Mouse (Mus musculus) spleen, postnatal 14 days (tissue): ENCODE measurements around the gene Arntl.
A peak's percentile ranks its signal among the peaks of the same experiment; 100 is the strongest.

Experiments
- DNase-seq, 2 experiments: peaks; one replicate each; pipeline ENCODE4 v3.0.0; 2021 to 2022; ENCODE audit warnings: low spot score in 2 of 2

Arntl gene

DNA sequence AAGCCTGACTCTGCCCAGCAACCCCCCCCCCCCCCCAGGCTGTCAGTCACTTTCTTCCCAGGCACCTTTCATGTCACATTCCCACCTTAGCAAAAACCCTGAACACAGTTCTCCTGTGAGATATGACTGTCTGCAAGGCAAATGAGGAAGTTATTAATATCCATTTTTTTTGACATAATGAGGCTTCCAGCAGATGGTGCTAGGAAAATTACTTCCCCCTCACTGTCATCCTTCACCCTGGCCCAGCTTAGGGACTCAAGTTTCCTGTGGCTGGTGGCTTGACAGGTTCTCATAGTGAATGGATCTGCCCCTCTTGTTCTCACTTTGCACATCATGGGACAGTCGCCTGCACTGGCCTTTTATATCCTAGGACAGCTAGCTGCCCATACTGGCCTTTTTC lies 81.9 kb downstream of the Arntl start:
- no peak for DNase-seq

DNA sequence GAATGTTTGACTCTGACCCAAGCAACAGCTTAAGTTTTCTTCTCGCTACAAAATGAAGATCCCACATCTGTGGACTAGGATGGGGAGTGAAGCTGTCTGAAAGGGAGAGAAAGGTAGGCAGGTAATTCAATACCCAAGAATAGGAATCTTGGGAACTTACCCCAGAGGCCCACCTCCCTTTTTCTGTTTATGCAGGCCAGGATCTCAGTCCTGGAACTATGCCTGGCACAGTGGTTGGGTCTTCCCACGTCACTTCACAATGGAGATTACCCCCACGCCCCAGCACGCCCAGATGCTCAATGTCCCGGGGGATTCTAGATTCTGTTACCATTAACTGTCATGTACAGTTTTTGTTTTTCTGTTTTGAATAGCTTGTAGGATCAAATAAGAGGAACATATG lies 84.5 kb downstream of the Arntl start:
- no peak for DNase-seq

DNA sequence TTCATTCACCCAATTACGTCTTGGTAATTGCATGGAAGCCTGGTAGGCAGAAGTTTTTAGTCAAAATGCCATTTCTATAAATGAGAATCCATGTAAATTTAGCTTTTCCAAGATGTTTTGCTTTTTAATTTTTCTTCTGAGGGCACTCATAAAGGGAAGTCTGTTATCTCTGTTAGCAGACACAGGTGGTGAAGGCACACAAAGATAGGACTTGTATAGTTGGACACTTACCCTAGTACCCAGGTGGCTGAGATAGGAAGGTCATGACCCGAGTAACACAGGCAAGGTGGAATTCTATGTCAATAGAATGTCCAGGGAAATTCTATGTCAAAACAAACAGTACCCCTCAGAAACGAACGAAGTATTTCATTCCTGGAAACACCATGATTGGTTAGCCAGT lies 84.9 kb downstream of the Arntl start:
- no peak for DNase-seq

DNA sequence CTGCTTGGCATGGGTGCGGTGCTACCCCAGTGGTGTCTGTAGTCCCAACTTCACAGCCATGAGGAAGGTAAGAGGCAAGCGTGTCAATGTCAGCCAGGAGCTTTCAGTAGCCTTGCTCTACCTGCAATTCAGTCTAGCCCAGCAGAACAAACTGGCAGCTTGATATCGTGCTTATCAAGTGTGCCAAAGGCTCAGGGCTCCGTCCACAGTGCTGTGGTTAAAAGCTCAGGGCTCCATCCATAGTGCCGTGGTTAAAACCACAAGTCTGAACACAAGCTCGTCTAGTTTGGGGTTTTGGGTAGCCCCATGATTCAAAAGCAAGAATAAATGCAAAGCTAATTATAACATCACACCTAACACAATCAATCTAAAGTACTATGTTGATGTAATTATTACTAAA lies 87.3 kb downstream of the Arntl start:
- no peak for DNase-seq

DNA sequence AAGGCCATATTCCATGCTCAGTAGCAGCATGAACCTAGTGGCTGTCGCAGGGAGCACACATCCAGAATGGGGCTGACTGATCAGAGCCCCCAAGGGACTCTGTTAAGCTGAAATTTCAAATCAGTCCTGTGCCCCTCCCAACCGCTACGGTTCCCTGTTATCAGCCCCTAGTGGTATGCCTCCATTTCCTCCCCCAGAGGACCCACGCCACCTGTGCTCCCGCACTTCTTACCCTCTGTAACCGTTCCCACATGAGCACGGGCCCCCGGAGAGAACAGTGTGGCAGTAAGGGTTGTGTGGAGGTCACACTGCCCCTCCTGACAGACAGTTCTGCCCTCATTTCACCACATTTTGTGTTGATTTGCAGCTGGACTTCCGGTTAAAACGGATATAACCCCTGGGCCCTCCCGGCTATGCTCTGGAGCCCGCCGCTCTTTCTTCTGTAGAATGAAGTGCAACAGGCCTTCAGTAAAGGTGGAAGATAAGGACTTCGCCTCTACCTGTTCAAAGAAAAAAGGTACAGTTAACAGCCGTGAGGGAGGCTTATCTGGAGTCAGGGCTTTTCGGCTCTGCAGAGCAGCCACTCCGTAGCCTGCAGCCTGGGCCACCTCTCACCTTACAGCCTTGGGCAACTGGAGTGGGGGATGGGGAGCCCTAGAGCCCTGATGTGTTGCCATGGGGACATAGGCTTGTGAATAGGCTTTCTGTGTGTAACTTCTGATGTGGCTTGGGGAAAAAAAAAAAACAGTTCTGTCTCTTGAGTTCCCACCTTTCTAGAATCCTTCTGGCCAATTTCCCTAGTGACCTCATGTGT lies 88.0 kb downstream of the Arntl start:
- DNase-seq: no peak

DNA sequence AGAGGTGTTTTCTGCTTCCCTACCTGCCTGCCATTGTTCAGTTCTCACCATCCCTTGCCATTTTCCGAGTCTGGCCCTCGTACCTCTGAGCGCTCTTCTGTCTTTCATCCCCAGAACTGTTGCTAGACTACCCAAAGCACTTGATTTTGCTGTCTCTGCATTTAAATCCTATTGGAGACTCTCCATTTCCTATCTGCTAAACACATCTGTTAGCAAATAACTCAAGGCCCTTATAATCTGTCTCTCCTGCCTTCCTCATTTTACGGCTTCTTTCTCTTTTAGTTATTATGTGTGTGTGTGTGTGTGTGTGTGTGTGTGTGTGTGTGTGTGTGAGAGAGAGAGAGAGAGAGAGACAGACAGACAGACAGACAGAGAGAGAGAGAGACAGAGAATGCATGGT lies 90.5 kb downstream of the Arntl start:
- no peak for DNase-seq

DNA sequence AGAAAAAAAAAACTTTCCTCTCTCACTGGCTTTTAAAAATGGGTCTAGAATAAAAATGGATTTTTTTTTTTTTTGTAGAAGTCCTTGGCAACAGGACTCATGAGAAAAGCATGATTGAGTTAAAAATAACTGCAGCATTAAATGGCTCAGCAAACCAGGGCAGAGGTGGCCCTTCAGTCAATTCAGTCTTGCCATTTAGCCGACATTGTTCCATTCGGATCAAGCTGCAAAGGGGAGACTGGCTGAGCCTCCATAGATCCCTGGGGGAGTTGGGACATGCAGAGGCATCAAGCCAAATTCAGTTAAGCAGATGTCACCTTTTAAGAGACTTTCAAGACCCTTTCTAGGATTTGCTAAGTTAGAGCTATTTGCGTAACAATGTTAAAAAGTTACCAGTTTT lies 102.9 kb downstream of the Arntl start:
- no peak for DNase-seq

DNA sequence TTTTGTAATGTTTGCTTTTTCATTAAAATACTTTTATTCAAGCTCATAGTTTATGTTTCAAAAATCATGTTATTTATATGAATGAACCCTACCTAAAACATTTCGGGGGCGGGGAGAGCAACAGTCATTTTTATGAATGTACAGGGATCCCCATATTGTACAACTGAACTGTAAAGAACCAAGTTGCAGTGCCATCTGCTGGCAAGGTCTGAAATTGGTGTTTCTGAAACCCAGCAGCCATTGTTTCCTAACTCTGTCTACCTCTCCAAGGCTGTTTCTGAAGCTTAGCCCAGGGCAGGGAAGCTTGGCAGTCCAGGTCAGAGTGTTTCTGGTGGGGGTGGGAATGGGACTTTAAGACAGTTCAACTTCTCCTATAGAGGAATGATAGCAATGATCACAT lies 104.5 kb downstream of the Arntl start:
- DNase-seq: peak in 1 of 2 experiments; percentile 36

DNA sequence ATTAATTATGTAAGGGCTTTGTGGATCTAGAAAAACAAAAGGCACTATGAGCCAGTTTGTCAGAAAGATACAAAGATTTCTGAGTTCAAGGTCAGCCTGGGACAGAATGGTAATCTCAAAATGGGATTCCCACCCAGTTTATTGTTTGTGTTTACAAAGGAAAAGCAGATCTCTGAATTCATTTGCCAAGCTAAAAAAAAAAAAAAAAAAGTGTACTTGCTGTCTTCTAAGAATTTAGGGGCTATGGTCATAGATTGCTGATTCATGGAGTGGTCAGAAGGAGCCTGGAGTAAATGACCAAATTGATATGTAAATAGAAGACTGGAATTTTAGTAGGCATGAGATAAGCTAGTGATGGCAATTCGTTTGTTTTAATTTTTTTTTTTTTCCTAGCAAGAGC lies 112.9 kb downstream of the Arntl start:
- no peak for DNase-seq

DNA sequence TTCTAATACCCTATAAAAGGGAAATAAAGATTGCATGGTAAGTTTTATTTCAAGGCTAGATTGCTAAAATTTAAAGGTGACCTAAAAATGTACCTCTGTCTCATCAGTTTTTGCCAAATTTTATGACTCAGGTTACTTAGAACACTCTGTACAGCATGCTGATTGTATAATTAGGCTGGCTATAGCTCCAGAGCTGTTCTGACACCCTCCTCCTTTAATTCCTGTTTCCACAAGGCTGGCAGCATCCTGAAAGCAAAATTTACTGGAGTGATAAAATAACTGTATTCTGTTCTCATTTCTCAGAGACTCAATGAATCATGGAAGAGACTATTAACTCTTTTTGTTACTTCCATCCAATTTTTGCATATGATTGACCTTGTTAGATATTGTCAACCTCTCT lies 126.8 kb downstream of the Arntl start:
- DNase-seq: no peak

DNA sequence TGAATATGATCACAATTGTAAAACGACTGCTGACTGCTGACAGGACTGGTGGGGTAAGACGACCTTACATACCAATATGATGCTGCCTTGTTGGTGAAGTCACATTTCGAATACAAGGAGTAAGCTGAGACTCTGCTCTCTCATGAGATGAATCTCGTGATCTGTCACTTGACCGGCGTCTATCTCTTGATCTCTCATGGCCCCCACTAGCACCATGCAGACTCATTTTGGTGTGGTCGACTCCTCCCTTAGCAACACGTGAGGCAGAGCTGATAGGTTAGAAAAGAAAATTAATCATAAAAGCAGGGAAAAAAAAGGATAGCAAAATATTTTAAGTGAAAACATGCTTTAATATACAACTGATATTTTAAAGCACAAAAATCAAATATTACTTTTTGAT lies 128.0 kb downstream of the Arntl start:
- no peak for DNase-seq

DNA sequence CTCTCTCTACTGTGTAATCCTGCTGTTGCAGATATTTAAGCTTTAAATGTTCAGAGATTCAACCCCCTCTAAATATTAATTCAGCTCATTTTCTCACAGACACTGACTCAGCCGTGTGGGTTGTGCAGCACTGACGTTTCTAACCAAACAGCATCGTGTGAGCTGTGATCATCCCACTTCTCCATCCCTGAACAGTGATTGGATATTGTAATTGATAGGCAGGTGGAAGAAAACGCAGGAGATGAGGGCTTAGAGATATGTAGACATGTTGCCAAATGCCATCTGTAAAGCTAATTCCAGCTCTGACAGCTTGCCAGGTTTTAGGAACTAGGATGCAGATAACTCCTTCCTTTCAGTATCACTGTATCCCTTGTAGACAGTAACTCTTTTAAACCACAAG lies 140.0 kb downstream of the Arntl start:
- DNase-seq: no peak

DNA sequence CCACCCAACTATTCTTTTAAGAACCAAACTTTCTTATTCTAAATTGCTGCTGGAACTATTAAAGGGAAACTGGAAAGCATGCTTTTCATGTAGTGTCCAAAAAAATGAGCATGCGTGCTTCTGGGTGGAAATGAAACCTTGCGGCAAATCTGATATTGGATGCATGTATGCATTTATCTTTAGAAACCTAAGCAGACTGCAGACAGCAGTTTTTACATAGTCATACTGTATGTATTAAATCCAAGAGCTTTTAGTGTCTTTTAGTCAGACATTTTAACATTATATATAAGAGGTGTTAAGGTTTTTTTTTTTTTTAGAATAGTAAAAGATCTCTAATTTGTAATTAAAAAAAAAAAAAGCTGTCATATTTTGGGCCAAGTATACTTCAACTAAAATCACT lies 140.4 kb downstream of the Arntl start:
- no peak for DNase-seq

DNA sequence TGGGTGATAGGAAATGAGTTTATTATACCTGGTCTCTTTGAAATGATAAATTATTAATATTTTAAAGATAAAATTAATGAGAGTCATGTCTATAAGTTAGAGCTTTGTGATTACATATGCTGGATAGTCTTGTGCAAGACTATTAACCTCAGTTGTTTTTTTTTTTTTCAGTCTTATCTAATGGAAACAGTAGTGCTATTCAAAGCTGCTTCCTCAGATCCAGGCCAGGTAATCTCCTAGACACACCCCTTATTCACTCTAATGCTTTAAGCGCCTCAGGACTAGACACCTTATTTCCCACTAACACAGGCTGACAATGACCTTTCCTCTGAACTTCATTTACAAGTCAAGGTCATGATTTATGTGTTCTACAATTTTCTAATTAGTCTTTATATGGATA lies 141.8 kb downstream of the Arntl start:
- no peak for DNase-seq
